Mouse (Mus musculus): ENCODE measurements at regions not wholly inside any gene's neighbourhood (a gene's known extent, or its start where the extent isn't known, plus 50 kb on each side); places are given as distances from the start of the nearest gene placed in this dataset.

GRCm38 (mm10) chrX:99587284-99587683 is 116.2 kb upstream of the Pja1 start:
- ATAC-seq (ENCODE audit: borderline replicate concordance, extremely low read depth, low FRiP score, low TSS enrichment) = no peak
- Histone ChIP-seq H3K27ac (no peak overlapping the region), H3K4me3 (no peak overlapping the region), H3K9me3 (no peaks in the 10 kb centered on the region), H3K4me2 (no peak overlapping the region), H3K4me1 (no peaks in the 10 kb centered on the region), H3K27me3 (peaks cover 9% of the 10 kb centered on the region; the same call in 1 of the 2 replicates), H3K9ac (no peak overlapping the region), H3K36me3 (no peaks in the 10 kb centered on the region)
- WGBS = 17% methylated on average over 1 of the region's 2 CpGs

- H3K4me2 ChIP-seq = no peak overlapping the region
- no peak overlapping the region for H3K27ac ChIP-seq
These were observed 115.2 kb upstream of the Pja1 start for GRCm38 (mm10) chrX:99586282-99586681.

GRCm38 (mm10) chrX:99585703-99586102 is 114.6 kb upstream of the Pja1 start:
- peaks cover 5% of the 10 kb centered on the region; the same call in 1 of the 2 replicates for H3K27me3 ChIP-seq
- no peak overlapping the region for H3K4me2 ChIP-seq
- ATAC-seq (ENCODE audit: borderline replicate concordance, extremely low read depth, low FRiP score, low TSS enrichment) = no peak
- WGBS = 44% methylated on average over 3 of the region's 3 CpGs
- no peak overlapping the region for H3K4me3 ChIP-seq
- H3K9ac ChIP-seq = no peak overlapping the region
- no peak overlapping the region for H3K27ac ChIP-seq
- no peaks in the 10 kb centered on the region for H3K4me1 ChIP-seq
- no peaks in the 10 kb centered on the region for H3K9me3 ChIP-seq
- H3K36me3 ChIP-seq = no peaks in the 10 kb centered on the region

More at GRCm38 (mm10) chrX:99586282-99586681, 115.2 kb upstream of the Pja1 start:
- Histone ChIP-seq H3K36me3 (no peaks in the 10 kb centered on the region), H3K27me3 (peaks cover 5% of the 10 kb centered on the region; the same call in 1 of the 2 replicates), H3K4me1 (no peaks in the 10 kb centered on the region), H3K9ac (no peak overlapping the region), H3K4me3 (no peak overlapping the region), H3K9me3 (no peaks in the 10 kb centered on the region)
- ATAC-seq (ENCODE audit: borderline replicate concordance, extremely low read depth, low FRiP score, low TSS enrichment) = no peak
- 71% methylated on average over 11 of the region's 11 CpGs for WGBS

GRCm38 (mm10) chrX:99582611-99583010 is 111.5 kb upstream of the Pja1 start:
- Histone ChIP-seq H3K9me3 (no peaks in the 10 kb centered on the region), H3K27ac (no peak overlapping the region), H3K4me1 (no peaks in the 10 kb centered on the region), H3K9ac (no peak overlapping the region), H3K4me3 (no peak overlapping the region), H3K27me3 (peaks cover 5% of the 10 kb centered on the region; the same call in 1 of the 2 replicates), H3K4me2 (no peak overlapping the region), H3K36me3 (no peaks in the 10 kb centered on the region)
- 94% methylated on average over 9 of the region's 9 CpGs for WGBS
- ATAC-seq (ENCODE audit: borderline replicate concordance, extremely low read depth, low FRiP score, low TSS enrichment) = no peak

- no peaks in the 10 kb centered on the region for H3K4me1 ChIP-seq
- H3K36me3 ChIP-seq = no peaks in the 10 kb centered on the region
- H3K9me3 ChIP-seq = no peaks in the 10 kb centered on the region
- WGBS = 42% methylated on average over 9 of the region's 10 CpGs
- no peak overlapping the region for H3K4me3 ChIP-seq
- H3K27ac ChIP-seq = no peak overlapping the region
- no peak for ATAC-seq (ENCODE audit: borderline replicate concordance, extremely low read depth, low FRiP score, low TSS enrichment)
- peaks cover 5% of the 10 kb centered on the region; the same call in 1 of the 2 replicates for H3K27me3 ChIP-seq
- no peak overlapping the region for H3K9ac ChIP-seq
- H3K4me2 ChIP-seq = no peak overlapping the region
These were observed 110.8 kb upstream of the Pja1 start for GRCm38 (mm10) chrX:99581632-99582466.

- H3K4me3 ChIP-seq = no peak overlapping the region
- 68% methylated on average over 4 of the region's 4 CpGs for WGBS
- no peaks in the 10 kb centered on the region for H3K9me3 ChIP-seq
- no peaks in the 10 kb centered on the region for H3K36me3 ChIP-seq
- H3K4me1 ChIP-seq = 0 out of 2 replicates have a peak, but pooled peaks cover 8% of the 10 kb centered on the region
- H3K27me3 ChIP-seq = peaks cover 10% of the 10 kb centered on the region; the same call in 1 of the 2 replicates
- no peak overlapping the region for H3K9ac ChIP-seq
- H3K27ac ChIP-seq = no peak overlapping the region
- H3K4me2 ChIP-seq = no peak overlapping the region
- ATAC-seq (ENCODE audit: borderline replicate concordance, extremely low read depth, low FRiP score, low TSS enrichment) = no peak
These were observed 108.1 kb upstream of the Pja1 start for GRCm38 (mm10) chrX:99579206-99579605.

GRCm38 (mm10) chrX:99578796-99579195 is 107.7 kb upstream of the Pja1 start:
- Histone ChIP-seq H3K4me2 (no peak overlapping the region), H3K36me3 (no peaks in the 10 kb centered on the region), H3K4me3 (no peak overlapping the region), H3K4me1 (0 out of 2 replicates have a peak, but pooled peaks cover 8% of the 10 kb centered on the region), H3K9ac (no peak overlapping the region), H3K9me3 (no peaks in the 10 kb centered on the region), H3K27me3 (peaks cover 10% of the 10 kb centered on the region; the same call in 1 of the 2 replicates), H3K27ac (no peak overlapping the region)
- WGBS = 56% methylated on average over 2 of the region's 2 CpGs
- ATAC-seq (ENCODE audit: borderline replicate concordance, extremely low read depth, low FRiP score, low TSS enrichment) = no peak

GRCm38 (mm10) chrX:99575105-99575504 is 104.0 kb upstream of the Pja1 start:
- Histone ChIP-seq H3K27ac (no peak overlapping the region), H3K27me3 (peaks cover 11% of the 10 kb centered on the region; the same call in 1 of the 2 replicates)
- 32% methylated on average over 5 of the region's 5 CpGs for WGBS

GRCm38 (mm10) chrX:99574441-99575103 is 103.5 kb upstream of the Pja1 start:
- Histone ChIP-seq H3K9me3 (no peaks in the 10 kb centered on the region), H3K27me3 (peaks cover 11% of the 10 kb centered on the region; the same call in 1 of the 2 replicates), H3K27ac (no peak overlapping the region), H3K4me2 (peak overlapping the region; percentile 59), H3K9ac (no peak overlapping the region), H3K4me1 (peaks cover 11% of the 10 kb centered on the region; the same call in 1 of the 2 replicates), H3K36me3 (no peaks in the 10 kb centered on the region), H3K4me3 (peak overlapping the region; percentile 30)
- 26% methylated on average over 15 of the region's 18 CpGs for WGBS
- ATAC-seq (ENCODE audit: borderline replicate concordance, extremely low read depth, low FRiP score, low TSS enrichment) = peak; percentile 36

More at GRCm38 (mm10) chrX:99575105-99575504, 104.0 kb upstream of the Pja1 start:
- no peaks in the 10 kb centered on the region for H3K9me3 ChIP-seq
- no peaks in the 10 kb centered on the region for H3K36me3 ChIP-seq
- no peak overlapping the region for H3K4me3 ChIP-seq
- H3K9ac ChIP-seq = no peak overlapping the region
- peaks cover 11% of the 10 kb centered on the region; the same call in 1 of the 2 replicates for H3K4me1 ChIP-seq
- peak; percentile 20; the same call in 1 of the 2 replicates for ATAC-seq (ENCODE audit: borderline replicate concordance, extremely low read depth, low FRiP score, low TSS enrichment)
- H3K4me2 ChIP-seq = no peak overlapping the region

GRCm38 (mm10) chrX:99570161-99570560 is 99.1 kb upstream of the Pja1 start:
- peaks cover 8% of the 10 kb centered on the region; the same call in 1 of the 2 replicates for H3K27me3 ChIP-seq
- no peak overlapping the region for H3K4me3 ChIP-seq
- no peak overlapping the region for H3K9ac ChIP-seq
- no peak for ATAC-seq (ENCODE audit: borderline replicate concordance, extremely low read depth, low FRiP score, low TSS enrichment)
- peak overlapping the region; percentile 18; the same call in 1 of the 2 replicates for H3K27ac ChIP-seq
- 32% methylated on average over 5 of the region's 5 CpGs for WGBS
- no peaks in the 10 kb centered on the region for H3K36me3 ChIP-seq
- no peak overlapping the region for H3K4me2 ChIP-seq
- H3K4me1 ChIP-seq = peaks cover 19% of the 10 kb centered on the region
- H3K9me3 ChIP-seq = no peaks in the 10 kb centered on the region

GRCm38 (mm10) chrX:99568244-99568643 is 97.2 kb upstream of the Pja1 start:
- Histone ChIP-seq H3K27ac (peak overlapping the region; percentile 86), H3K4me2 (peak overlapping the region; percentile 42), H3K27me3 (peaks cover 7% of the 10 kb centered on the region; the same call in 1 of the 2 replicates), H3K4me3 (no peak overlapping the region), H3K4me1 (peaks cover 14% of the 10 kb centered on the region), H3K36me3 (no peaks in the 10 kb centered on the region), H3K9ac (no peak overlapping the region), H3K9me3 (no peaks in the 10 kb centered on the region)
- ATAC-seq (ENCODE audit: borderline replicate concordance, extremely low read depth, low FRiP score, low TSS enrichment) = peak; percentile 87
- whole genome bisulfite sequencing = 18% methylated on average over 9 of the region's 10 CpGs

All from lung, embryonic 15.5 days (tissue).